Mouse (Mus musculus): Measurements from ENCODE around the gene AC109138.7. TPM values are rescaled to one million over a fixed set of nuclear protein-coding genes. Genes with fewer than 3 reads are reported as not detected.
"Not testable (repeated sequence)": the region's sequence is repeated elsewhere in the genome, so short reads cannot be mapped to it uniquely, and the experiment has no call there.

The AC109138.7 gene
- polyA plus RNA-seq, 1 experiment, result not detected

DNA sequence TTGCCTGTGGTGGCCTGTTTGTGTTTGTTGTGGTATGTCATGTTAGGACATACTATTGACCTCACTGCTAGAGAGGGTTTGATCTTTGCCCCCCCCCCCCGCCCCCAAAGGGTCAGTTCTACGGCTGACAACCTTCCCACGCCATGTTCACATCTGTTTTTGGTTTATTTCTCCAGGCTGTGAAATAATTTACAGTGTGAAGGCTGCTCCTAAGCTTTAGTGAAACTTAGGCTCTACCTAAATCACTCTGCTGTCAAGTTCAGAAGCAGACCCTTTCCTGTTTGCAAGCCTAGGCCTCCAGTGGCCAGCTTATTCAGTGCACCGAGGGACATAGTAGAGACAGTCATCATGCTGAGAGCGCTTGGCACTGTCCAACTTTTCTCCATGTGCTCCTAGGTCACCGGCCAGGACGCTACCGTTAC is 26.1 kb downstream of the AC109138.7 start:
- H3K4me1 ChIP-seq (ENCODE audit: control insufficient read depth, insufficient read depth, insufficient read length), result no peaks in the 10 kb centered on the region
- H3K27ac ChIP-seq (ENCODE audit: insufficient read depth, low read length), result no peak overlapping the region
- no peaks in the 10 kb centered on the region for H3K36me3 ChIP-seq (ENCODE audit: control insufficient read depth, insufficient read depth, low read length)
- no peak overlapping the region for H3K4me3 ChIP-seq (ENCODE audit: extremely low read depth, insufficient read depth, insufficient read length)
- TF ChIP-seq POLR2A (IDR thresholded peaks at IDR 0.05; ENCODE audit: low read depth, low read length) (no peak), CTCF (IDR thresholded peaks at IDR 0.05; ENCODE audit: extremely low read depth, insufficient read depth, insufficient read length, insufficient replicate concordance) (no peak)
- 67% methylated on average over 8 of the region's 8 CpGs for WGBS
- DNase-seq (ENCODE audit: low read depth in 1 of 2, low spot score in 2 of 2), result no peak
- H3K27me3 ChIP-seq (ENCODE audit: control insufficient read depth, insufficient read depth, low read length), result no peaks in the 10 kb centered on the region

DNA sequence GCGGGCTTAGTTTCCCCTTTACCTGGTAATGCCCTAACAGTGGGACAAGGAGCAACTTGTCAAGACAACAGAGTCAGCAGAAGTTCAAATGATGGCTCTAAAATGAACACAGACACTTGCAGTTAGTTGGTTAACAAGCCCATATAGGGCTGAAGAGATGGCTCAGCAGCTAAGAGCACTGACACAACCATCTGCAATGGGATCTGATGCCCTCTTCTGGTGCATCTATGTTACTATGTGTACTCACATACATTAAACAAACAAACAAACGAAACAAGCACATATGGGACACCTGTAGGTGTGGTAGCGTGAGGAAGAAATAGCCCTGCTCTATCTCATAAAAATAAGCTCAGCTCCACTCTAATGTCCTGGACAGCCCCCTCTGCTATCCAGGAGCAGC is 28.3 kb downstream of the AC109138.7 start:
- WGBS, result 87% methylated on average over 3 of the region's 3 CpGs
- H3K27ac ChIP-seq (ENCODE audit: insufficient read depth, low read length), result no peak overlapping the region
- no peak for TF ChIP-seq CTCF (IDR thresholded peaks at IDR 0.05; ENCODE audit: extremely low read depth, insufficient read depth, insufficient read length, insufficient replicate concordance)
- TF ChIP-seq POLR2A (IDR thresholded peaks at IDR 0.05; ENCODE audit: low read depth, low read length), result no peak
- DNase-seq (ENCODE audit: low read depth in 1 of 2, low spot score in 2 of 2), result no peak
- no peaks in the 10 kb centered on the region for H3K36me3 ChIP-seq (ENCODE audit: control insufficient read depth, insufficient read depth, low read length)
- H3K27me3 ChIP-seq (ENCODE audit: control insufficient read depth, insufficient read depth, low read length), result no peaks in the 10 kb centered on the region
- no peak overlapping the region for H3K4me3 ChIP-seq (ENCODE audit: extremely low read depth, insufficient read depth, insufficient read length)
- H3K4me1 ChIP-seq (ENCODE audit: control insufficient read depth, insufficient read depth, insufficient read length), result no peaks in the 10 kb centered on the region

DNA sequence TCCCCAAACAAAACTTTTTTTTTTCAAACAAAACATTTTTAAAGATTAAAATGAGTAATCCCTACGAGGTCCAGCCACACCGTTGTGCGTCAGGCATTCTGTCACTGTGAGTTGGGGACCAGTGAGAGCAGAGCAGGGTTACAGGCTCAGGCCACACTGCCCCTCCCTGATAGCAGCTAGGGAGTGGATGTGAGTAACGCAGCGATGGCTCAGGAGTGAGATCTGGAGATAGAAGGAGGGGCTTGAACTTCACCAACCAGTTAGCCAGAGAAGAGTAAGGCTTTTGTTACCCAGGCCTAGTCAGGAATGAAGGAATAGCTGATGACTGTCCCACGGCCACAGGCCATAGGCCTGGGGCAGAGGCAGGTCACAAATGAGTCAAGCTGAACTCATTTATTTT is 30.6 kb downstream of the AC109138.7 start:
- WGBS, result 89% methylated on average over 6 of the region's 6 CpGs
- TF ChIP-seq POLR2A (IDR thresholded peaks at IDR 0.05; ENCODE audit: low read depth, low read length) (no peak), CTCF (IDR thresholded peaks at IDR 0.05; ENCODE audit: extremely low read depth, insufficient read depth, insufficient read length, insufficient replicate concordance) (no peak)

DNA sequence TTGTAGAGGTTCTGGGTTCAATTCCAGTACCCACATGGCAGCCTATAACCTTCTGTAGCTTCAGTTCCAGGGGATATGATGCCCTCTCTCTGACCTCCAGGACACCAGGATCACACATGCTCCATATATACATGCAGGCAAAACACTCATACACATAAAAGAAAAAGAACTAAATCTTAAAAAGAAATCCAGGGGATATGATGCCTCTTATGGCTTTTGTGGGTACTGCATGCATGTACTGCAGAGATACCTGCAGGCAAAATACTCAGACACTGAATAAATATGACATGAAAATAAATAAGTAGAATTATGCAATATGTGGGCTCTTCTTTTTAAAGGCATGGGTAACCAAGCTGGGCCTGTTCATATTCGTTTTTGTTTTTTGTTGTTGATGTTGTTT is 32.9 kb downstream of the AC109138.7 start:
- TF ChIP-seq POLR2A (IDR thresholded peaks at IDR 0.05; ENCODE audit: low read depth, low read length) (no peak), CTCF (IDR thresholded peaks at IDR 0.05; ENCODE audit: extremely low read depth, insufficient read depth, insufficient read length, insufficient replicate concordance) (no peak)
- no peaks in the 10 kb centered on the region for H3K36me3 ChIP-seq (ENCODE audit: control insufficient read depth, insufficient read depth, low read length)
- no peak for DNase-seq (ENCODE audit: low read depth in 1 of 2, low spot score in 2 of 2)
- H3K27ac ChIP-seq (ENCODE audit: insufficient read depth, low read length), result no peak overlapping the region
- WGBS, result 66% methylated on average over 1 of the region's 1 CpGs
- H3K4me1 ChIP-seq (ENCODE audit: control insufficient read depth, insufficient read depth, insufficient read length), result no peaks in the 10 kb centered on the region
- no peak overlapping the region for H3K4me3 ChIP-seq (ENCODE audit: extremely low read depth, insufficient read depth, insufficient read length)
- no peaks in the 10 kb centered on the region for H3K27me3 ChIP-seq (ENCODE audit: control insufficient read depth, insufficient read depth, low read length)

More for the DNA sequence above, 30.6 kb downstream of the AC109138.7 start:
- Histone ChIP-seq H3K4me1 (ENCODE audit: control insufficient read depth, insufficient read depth, insufficient read length) (no peaks in the 10 kb centered on the region), H3K4me3 (ENCODE audit: extremely low read depth, insufficient read depth, insufficient read length) (no peak overlapping the region), H3K36me3 (ENCODE audit: control insufficient read depth, insufficient read depth, low read length) (no peaks in the 10 kb centered on the region), H3K27me3 (ENCODE audit: control insufficient read depth, insufficient read depth, low read length) (no peaks in the 10 kb centered on the region), H3K27ac (ENCODE audit: insufficient read depth, low read length) (no peak overlapping the region)
- DNase-seq (ENCODE audit: low read depth in 1 of 2, low spot score in 2 of 2), result no peak

DNA sequence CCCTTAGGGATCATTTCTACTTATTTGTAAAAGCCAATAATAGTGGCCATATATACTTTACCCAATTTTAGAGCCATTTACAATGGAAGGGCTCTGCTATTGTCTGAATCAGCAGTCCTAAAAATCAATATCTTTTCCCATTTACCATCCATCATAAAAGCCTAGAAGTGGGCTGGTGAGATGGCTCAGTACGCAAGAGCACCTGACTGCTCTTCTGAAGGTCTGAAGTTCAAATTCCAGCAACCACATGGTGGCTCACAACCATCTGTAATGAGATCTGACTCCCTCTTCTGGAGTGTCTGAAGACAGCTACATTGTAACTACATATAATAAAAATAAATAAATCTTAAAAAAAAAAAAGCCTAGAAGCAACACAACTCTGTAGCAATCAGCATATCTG is 34.5 kb downstream of the AC109138.7 start:
- not testable (repeated sequence) for H3K4me3 ChIP-seq (ENCODE audit: extremely low read depth, insufficient read depth, insufficient read length); H3K36me3 ChIP-seq (ENCODE audit: control insufficient read depth, insufficient read depth, low read length); H3K4me1 ChIP-seq (ENCODE audit: control insufficient read depth, insufficient read depth, insufficient read length); DNase-seq (ENCODE audit: low read depth in 1 of 2, low spot score in 2 of 2); H3K27ac ChIP-seq (ENCODE audit: insufficient read depth, low read length); H3K27me3 ChIP-seq (ENCODE audit: control insufficient read depth, insufficient read depth, low read length)
- 95% methylated on average over 1 of the region's 1 CpGs for WGBS

DNA sequence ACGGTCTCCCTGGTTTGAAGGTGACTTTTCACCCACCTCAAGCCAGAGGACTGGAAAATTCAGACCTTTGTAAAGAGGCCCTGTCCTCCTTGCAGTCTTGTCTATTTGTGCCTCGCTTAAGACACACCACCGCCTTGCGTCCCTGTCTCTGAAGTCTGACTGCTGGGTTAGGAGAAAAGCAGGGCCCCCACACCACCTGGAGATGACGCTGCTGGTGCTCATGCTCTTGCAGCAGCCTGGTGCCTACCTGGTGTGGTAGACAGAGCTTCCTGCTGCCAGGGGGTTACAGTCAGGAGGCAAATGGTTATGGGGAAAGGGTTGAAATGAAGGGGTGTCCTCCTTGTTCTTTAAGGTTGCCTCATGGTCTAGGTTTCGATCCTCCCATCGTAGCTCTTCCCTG is 40.1 kb downstream of the AC109138.7 start:
- H3K4me1 ChIP-seq (ENCODE audit: control insufficient read depth, insufficient read depth, insufficient read length), result peaks cover 3% of the 10 kb centered on the region; the same call in 1 of the 2 replicates
- H3K27me3 ChIP-seq (ENCODE audit: control insufficient read depth, insufficient read depth, low read length), result no peaks in the 10 kb centered on the region
- TF ChIP-seq POLR2A (IDR thresholded peaks at IDR 0.05; ENCODE audit: low read depth, low read length), result no peak
- TF ChIP-seq CTCF (IDR thresholded peaks at IDR 0.05; ENCODE audit: extremely low read depth, insufficient read depth, insufficient read length, insufficient replicate concordance), result no peak
- H3K4me3 ChIP-seq (ENCODE audit: extremely low read depth, insufficient read depth, insufficient read length), result no peak overlapping the region
- H3K27ac ChIP-seq (ENCODE audit: insufficient read depth, low read length), result no peak overlapping the region
- 92% methylated on average over 7 of the region's 7 CpGs for WGBS
- no peaks in the 10 kb centered on the region for H3K36me3 ChIP-seq (ENCODE audit: control insufficient read depth, insufficient read depth, low read length)
- no peak for DNase-seq (ENCODE audit: low read depth in 1 of 2, low spot score in 2 of 2)

DNA sequence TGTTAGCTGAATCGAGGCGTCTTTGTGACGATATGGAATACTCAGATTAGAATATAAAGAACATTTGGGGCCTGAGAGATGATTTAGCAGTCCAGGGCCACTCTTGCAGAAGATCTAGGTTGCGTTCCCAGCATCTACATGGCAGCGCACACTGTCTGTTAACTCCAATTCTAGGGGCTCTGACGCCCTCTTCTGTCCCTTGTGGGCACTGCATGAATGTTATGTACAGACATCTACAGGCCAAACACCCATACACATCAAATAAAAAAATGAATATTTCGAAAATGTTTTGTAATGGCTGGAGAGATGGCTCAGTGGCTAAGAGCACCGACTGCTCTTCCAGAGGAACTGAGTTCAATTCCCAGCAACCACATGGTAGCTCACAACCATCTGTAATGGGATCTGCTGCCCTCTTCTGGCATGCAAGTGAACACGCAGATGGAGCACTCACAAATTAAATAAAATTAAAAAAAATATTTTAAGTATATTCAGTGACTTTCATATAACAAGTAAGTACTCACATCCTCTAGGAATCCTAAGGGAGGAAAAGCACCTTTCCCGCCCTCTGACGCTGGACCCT is 41.5 kb downstream of the AC109138.7 start:
- Histone ChIP-seq H3K36me3 (ENCODE audit: control insufficient read depth, insufficient read depth, low read length) (no peaks in the 10 kb centered on the region), H3K4me1 (ENCODE audit: control insufficient read depth, insufficient read depth, insufficient read length) (peaks cover 3% of the 10 kb centered on the region; the same call in 1 of the 2 replicates), H3K27ac (ENCODE audit: insufficient read depth, low read length) (no peak overlapping the region), H3K27me3 (ENCODE audit: control insufficient read depth, insufficient read depth, low read length) (no peaks in the 10 kb centered on the region), H3K4me3 (ENCODE audit: extremely low read depth, insufficient read depth, insufficient read length) (no peak overlapping the region)
- 86% methylated on average over 11 of the region's 11 CpGs for WGBS
- DNase-seq (ENCODE audit: low read depth in 1 of 2, low spot score in 2 of 2), result no peak
- TF ChIP-seq CTCF (IDR thresholded peaks at IDR 0.05; ENCODE audit: extremely low read depth, insufficient read depth, insufficient read length, insufficient replicate concordance) (no peak), POLR2A (IDR thresholded peaks at IDR 0.05; ENCODE audit: low read depth, low read length) (no peak)

All from spleen, adult 2 months (tissue).